ENCODE assay signal across 12 mouse cellular contexts in genomic region chr6:126114934-126115633, GRCm38 (mm10). TPM values are rescaled to one million over a fixed set of nuclear protein-coding genes. Genes with fewer than 3 reads are reported as not detected.
DNase-seq lines count a peak whose midpoint lies in the region; ATAC-seq lines count a peak whose summit lies in the region.
"Had no signal": no experiment of that assay in that cellular context is flagged by ENCODE, and none has a peak within 500 bp of the region (broad histone marks: within the 10 kb centered on the region; RNA-seq: fewer than 3 reads in every experiment).

No protein-coding gene starts in this region.

- WGBS in heart, embryonic 14.5 days: 64% methylated on average over 10 of the region's 10 CpGs
- WGBS in lung, embryonic 15.5 days: 38% methylated on average over 10 of the region's 10 CpGs
- WGBS in embryonic facial prominence, embryonic 10.5 days: 33% methylated on average over 10 of the region's 10 CpGs
- 14% methylated on average over 10 of the region's 10 CpGs for WGBS in limb, embryonic 12.5 days

- no peaks in the 10 kb centered on the region for H3K27me3 ChIP-seq in heart, embryonic 14.5 days (ENCODE audit: control insufficient read depth, insufficient read depth, low read length)
- no peaks in the 10 kb centered on the region for H3K27me3 ChIP-seq in lung, embryonic 15.5 days
- H3K27me3 ChIP-seq in embryonic facial prominence, embryonic 10.5 days (replicated peaks; ENCODE audit: low read depth, poor library complexity, severe bottlenecking): no peaks in the 10 kb centered on the region
- H3K27me3 ChIP-seq in limb, embryonic 12.5 days: no peaks in the 10 kb centered on the region
- H3K27me3 ChIP-seq: neural tube, embryonic 12.5 days had no signal

- H3K9ac ChIP-seq in heart, embryonic 14.5 days (ENCODE audit: low read length): no peak overlapping the region
- H3K9ac ChIP-seq in lung, embryonic 15.5 days: no peak overlapping the region
- peak overlapping the region; percentile 23; the same call in 1 of the 2 replicates for H3K9ac ChIP-seq in limb, embryonic 12.5 days (replicated peaks)
- H3K9ac ChIP-seq: neural tube, embryonic 12.5 days had no signal

- H3K27ac ChIP-seq in heart, embryonic 14.5 days (replicated peaks in 1 of 2; ENCODE audit: control insufficient read depth in 1 of 2, insufficient read depth in 1 of 2, low read depth in 2 of 2, low read length in 2 of 2): peak overlapping the region; percentile 9 to 10; a peak in 1 of 4 replicates
- peak overlapping the region; percentile 66 for H3K27ac ChIP-seq in lung, embryonic 15.5 days
- peak overlapping the region; percentile 90 for H3K27ac ChIP-seq in embryonic facial prominence, embryonic 10.5 days (replicated peaks)
- H3K27ac ChIP-seq in limb, embryonic 12.5 days: peak overlapping the region; percentile 98
- H3K27ac ChIP-seq: neural tube, embryonic 12.5 days had no signal

- no peak overlapping the region for H3K4me2 ChIP-seq in heart, embryonic 14.5 days (ENCODE audit: low read length)
- H3K4me2 ChIP-seq in lung, embryonic 15.5 days: no peak overlapping the region
- H3K4me2 ChIP-seq in limb, embryonic 12.5 days: peak overlapping the region; percentile 37
- H3K4me2 ChIP-seq: neural tube, embryonic 12.5 days had no signal

- no peak for DNase-seq in heart, postnatal 4 days
- DNase-seq in lung, adult 18-20 months: no peak
- DNase-seq in embryonic facial prominence, embryonic 10.5 days (ENCODE audit: low spot score): peak; percentile 82
- no peak for DNase-seq in frontal cortex, adult 2 months (ENCODE audit: extremely low spot score in 1 of 2, low spot score in 1 of 2)
- DNase-seq: adrenal gland, postnatal 14 days; cerebellum, adult 18-20 months; thymus, adult 2 months had no signal

- no peak overlapping the region for H3K4me3 ChIP-seq in heart, embryonic 14.5 days (ENCODE audit: control insufficient read depth in 1 of 2, insufficient read depth in 1 of 2, low read depth in 1 of 2, low read length in 2 of 2)
- no peak overlapping the region for H3K4me3 ChIP-seq in lung, embryonic 15.5 days
- H3K4me3 ChIP-seq in embryonic facial prominence, embryonic 10.5 days: 0 out of 2 replicates have a peak overlapping the region, but pooled peaks have one; percentile 29
- no peak overlapping the region for H3K4me3 ChIP-seq in limb, embryonic 12.5 days (replicated peaks)
- H3K4me3 ChIP-seq: neural tube, embryonic 12.5 days had no signal

- H3K9me3 ChIP-seq in heart, embryonic 14.5 days (ENCODE audit: control insufficient read depth, low read length): no peaks in the 10 kb centered on the region
- no peaks in the 10 kb centered on the region for H3K9me3 ChIP-seq in lung, embryonic 15.5 days
- H3K9me3 ChIP-seq in embryonic facial prominence, embryonic 10.5 days: no peaks in the 10 kb centered on the region
- no peaks in the 10 kb centered on the region for H3K9me3 ChIP-seq in limb, embryonic 12.5 days
- H3K9me3 ChIP-seq: neural tube, embryonic 12.5 days had no signal

- no peaks in the 10 kb centered on the region for H3K36me3 ChIP-seq in heart, embryonic 14.5 days (ENCODE audit: control insufficient read depth, insufficient read depth, low read length)
- no peaks in the 10 kb centered on the region for H3K36me3 ChIP-seq in lung, embryonic 15.5 days
- H3K36me3 ChIP-seq in embryonic facial prominence, embryonic 10.5 days (replicated peaks): peaks cover 19% of the 10 kb centered on the region
- peaks cover 13% of the 10 kb centered on the region for H3K36me3 ChIP-seq in limb, embryonic 12.5 days
- H3K36me3 ChIP-seq: neural tube, embryonic 12.5 days had no signal

- ATAC-seq in heart, embryonic 14.5 days (ENCODE audit: insufficient number of reproducible peaks, insufficient read depth, low FRiP score, low read depth): no peak
- peak; percentile 62; the same call in 1 of the 2 replicates for ATAC-seq in lung, embryonic 15.5 days (ENCODE audit: borderline replicate concordance, extremely low read depth, low FRiP score, low TSS enrichment)
- ATAC-seq in limb, embryonic 12.5 days (ENCODE audit: insufficient number of reproducible peaks, insufficient read depth, low FRiP score, low TSS enrichment, low read depth): peak; percentile 77
- ATAC-seq in monocyte, adult 5-6 weeks (replicated peaks; ENCODE audit: insufficient number of reproducible peaks, low FRiP score, low TSS enrichment, poor library complexity, severe bottlenecking): no peak

- peaks cover 7 to 10% of the 10 kb centered on the region in 2 experiments; a peak in 3 of 4 replicates for H3K4me1 ChIP-seq in heart, embryonic 14.5 days (ENCODE audit: control insufficient read depth in 2 of 2, insufficient read depth in 2 of 2, low read length in 2 of 2)
- peaks cover 26% of the 10 kb centered on the region for H3K4me1 ChIP-seq in lung, embryonic 15.5 days
- peaks cover 36% of the 10 kb centered on the region for H3K4me1 ChIP-seq in embryonic facial prominence, embryonic 10.5 days
- H3K4me1 ChIP-seq in limb, embryonic 12.5 days (replicated peaks): peaks cover 48% of the 10 kb centered on the region

RNA-seq across cellular contexts. Expression of gene Ntf3, which starts 51.6 kb away (rescaled TPM):
- polyA plus RNA-seq in heart, embryonic 14.5 days (2014; fragmentation: Nextera tagmentation; extraction: Ambion mirVana): 7.7 and 8.5 TPM in 2 replicates
- total RNA-seq in heart, postnatal 4 days (2021): 1 to 10 TPM; 3.1 to 3.2 TPM
- polyA plus RNA-seq in lung, embryonic 15.5 days (2015; fragmentation: Nextera tagmentation; extraction: Ambion mirVana): 4.7 and 5.9 TPM in 2 replicates
- polyA plus RNA-seq in embryonic facial prominence, embryonic 10.5 days (2016; fragmentation: Nextera tagmentation; extraction: Ambion mirVana): 19.4 and 19.9 TPM in 2 replicates
- 27.6 and 29.5 TPM in 2 replicates for polyA plus RNA-seq in limb, embryonic 12.5 days (2016; fragmentation: Nextera tagmentation; extraction: Ambion mirVana)
- total RNA-seq in monocyte, adult 5-6 weeks (2017): not detected in 3 replicates
- polyA plus RNA-seq in frontal cortex, adult 2 months (2012; rRNA removed): 0.76 and 1.5 TPM in 2 replicates

Comparison
In these comparisons a context has a peak if more than half of its experiments do, and no peak if none do; other contexts are left out.
1. ATAC-seq: peak in lung, embryonic 15.5 days (single experiment) and limb, embryonic 12.5 days (single experiment); none in heart, embryonic 14.5 days (single experiment) and monocyte, adult 5-6 weeks (single experiment).
2. H3K27ac ChIP-seq: peak in every context shown above with its lines; median percentile 98 in limb, embryonic 12.5 days; 90 in embryonic facial prominence, embryonic 10.5 days; 66 in lung, embryonic 15.5 days; 10 in heart, embryonic 14.5 days.